Mouse (Mus musculus) liver, embryonic 15.5 days (tissue): ENCODE measurements around the gene Ano1. TPM values are rescaled to one million over a fixed set of nuclear protein-coding genes. Genes with fewer than 3 reads are reported as not detected.

Experiments
- ATAC-seq: fragments of 200-750 bp; cut with Nextera tagmentation; 2 replicates; pipeline ENCODE4 v1.8.0; 2017; ENCODE audit warnings: moderate number of reproducible peaks, mild to moderate bottlenecking, moderate library complexity; ENCODE audit not compliant: insufficient read depth
- H3K27ac ChIP-seq: fragments of 300-500 bp; sonication (generic); replicated peaks from 2 replicates; pipeline ENCODE4 v1.5.1; 2015; ENCODE audit warnings: mild to moderate bottlenecking, inconsistent platforms
- H3K27me3 ChIP-seq: fragments of 300-500 bp; sonication (generic); 2 replicates; pipeline ENCODE4 v1.6.1; 2015; ENCODE audit warnings: mild to moderate bottlenecking, inconsistent platforms
- H3K36me3 ChIP-seq: fragments of 300-500 bp; sonication (generic); replicated peaks from 2 replicates; pipeline ENCODE4 v1.6.1; 2015; ENCODE audit warnings: moderate library complexity, mild to moderate bottlenecking, inconsistent platforms
- H3K4me1 ChIP-seq: fragments of 300-500 bp; sonication (generic); replicated peaks from 2 replicates; pipeline ENCODE4 v1.6.1; 2015; ENCODE audit warnings: inconsistent platforms
- H3K4me2 ChIP-seq: fragments of 300-500 bp; sonication (generic); 2 replicates; pipeline ENCODE4 v1.6.1; 2015; ENCODE audit warnings: moderate library complexity, mild to moderate bottlenecking, inconsistent platforms
- H3K4me3 ChIP-seq: fragments of 300-500 bp; sonication (generic); replicated peaks from 2 replicates; pipeline ENCODE4 v1.5.1; 2015; ENCODE audit warnings: mild to moderate bottlenecking, inconsistent platforms
- H3K9ac ChIP-seq: fragments of 300-500 bp; sonication (generic); 2 replicates; pipeline ENCODE4 v1.6.1; 2015; ENCODE audit warnings: moderate library complexity, mild to moderate bottlenecking, inconsistent platforms
- H3K9me3 ChIP-seq: fragments of 300-500 bp; sonication (generic); replicated peaks from 2 replicates; pipeline ENCODE4 v1.6.1; 2016; ENCODE audit warnings: inconsistent platforms
- WGBS: fragments of 180-500 bp; shearing (Covaris S2); methylation state at CpG from one replicate; pipeline ENCODE4 v1.1.7; 2015; ENCODE audit warnings: mixed read lengths; ENCODE audit not compliant: insufficient replicate concordance; 5-methylcytosine and 5-hydroxymethylcytosine counted together
- polyA plus RNA-seq: library from polyadenylated mRNA; unstranded; fragments of >200 nt; fragmentation: Nextera tagmentation; extraction: Ambion mirVana; gene quantifications from 2 replicates; pipeline ENCODE4 v1.2.1, GENCODE M21; 2015

Gene Ano1
- polyA plus RNA-seq, 1 experiment from 2014 or later: 1.4 TPM

DNA sequence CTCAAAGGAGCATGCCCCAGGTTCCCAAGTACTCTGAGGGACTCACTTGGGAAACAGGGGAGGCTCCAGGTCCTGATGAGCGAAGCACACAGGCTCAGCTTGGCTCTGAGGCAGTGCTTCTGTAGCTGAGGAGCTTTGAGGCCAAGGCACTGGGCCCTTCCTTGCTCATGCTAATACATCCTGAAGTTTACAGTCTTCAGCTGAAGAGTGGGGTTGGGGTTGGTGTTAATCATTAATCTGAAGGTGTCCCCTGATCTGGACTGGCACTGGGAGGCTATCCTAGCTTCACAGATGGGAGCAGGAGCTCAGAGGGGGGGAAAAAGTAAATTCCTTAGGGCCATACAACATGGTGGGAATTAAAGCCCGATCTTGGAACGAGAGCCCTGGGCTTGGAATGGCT, 117.3 kb downstream of the Ano1 start:
- H3K4me3 ChIP-seq: no peak overlapping the region
- H3K27ac ChIP-seq: no peak overlapping the region
- no peak overlapping the region for H3K4me2 ChIP-seq
- no peak overlapping the region for H3K9ac ChIP-seq
- no peaks in the 10 kb centered on the region for H3K36me3 ChIP-seq
- ATAC-seq: no peak
- H3K27me3 ChIP-seq: no peaks in the 10 kb centered on the region
- 47% methylated on average over 3 of the region's 3 CpGs for WGBS
- no peaks in the 10 kb centered on the region for H3K4me1 ChIP-seq
- H3K9me3 ChIP-seq: no peaks in the 10 kb centered on the region

GRCm38 (mm10) chr7:144632321-144632720, 119.5 kb downstream of the Ano1 start:
- no peak overlapping the region for H3K4me3 ChIP-seq
- H3K4me1 ChIP-seq: no peaks in the 10 kb centered on the region
- H3K9me3 ChIP-seq: no peaks in the 10 kb centered on the region
- H3K4me2 ChIP-seq: no peak overlapping the region
- no peak overlapping the region for H3K27ac ChIP-seq
- no peaks in the 10 kb centered on the region for H3K36me3 ChIP-seq
- no peak for ATAC-seq
- 0 out of 2 replicates have a peak, but pooled peaks cover 5% of the 10 kb centered on the region for H3K27me3 ChIP-seq
- H3K9ac ChIP-seq: no peak overlapping the region

- ATAC-seq: no peak
- no peak overlapping the region for H3K27ac ChIP-seq
- H3K4me3 ChIP-seq: no peak overlapping the region
- H3K9me3 ChIP-seq: no peaks in the 10 kb centered on the region
- H3K27me3 ChIP-seq: 0 out of 2 replicates have a peak, but pooled peaks cover 5% of the 10 kb centered on the region
- no peak overlapping the region for H3K4me2 ChIP-seq
- 42% methylated on average over 3 of the region's 3 CpGs for WGBS
- H3K4me1 ChIP-seq: no peaks in the 10 kb centered on the region
- no peaks in the 10 kb centered on the region for H3K36me3 ChIP-seq
- no peak overlapping the region for H3K9ac ChIP-seq
Observed at GRCm38 (mm10) chr7:144630622-144631021, 121.2 kb downstream of the Ano1 start.

DNA sequence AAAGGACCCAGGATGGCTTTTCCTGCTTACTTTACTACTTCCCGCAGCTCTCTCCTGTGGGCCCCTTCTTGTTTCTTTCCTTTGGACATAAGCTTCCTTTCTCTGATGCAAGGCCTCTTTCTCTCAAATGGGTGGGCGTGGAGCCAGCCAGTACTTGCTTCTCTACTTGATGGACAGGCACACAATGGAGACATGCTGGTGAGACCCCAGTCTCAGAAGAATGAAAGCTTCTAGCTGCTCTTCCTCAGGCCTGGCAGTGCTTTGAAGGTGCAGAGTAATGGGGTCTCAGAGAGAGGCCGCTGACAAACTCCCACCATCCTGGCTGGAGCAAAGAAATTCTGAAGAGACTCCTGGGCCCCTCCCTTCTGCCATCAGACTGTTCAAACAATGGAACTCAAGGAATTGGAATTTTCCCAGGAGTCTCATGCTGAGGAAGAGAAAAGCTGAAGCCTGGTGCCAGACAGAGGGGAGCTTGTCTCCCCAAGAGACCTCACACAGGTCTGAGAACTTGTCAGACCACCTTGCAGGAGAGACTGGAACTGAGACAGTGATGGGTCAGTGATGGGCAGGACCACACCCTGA, 123.3 kb downstream of the Ano1 start:
- no peak overlapping the region for H3K27ac ChIP-seq
- no peak for ATAC-seq
- H3K27me3 ChIP-seq: 0 out of 2 replicates have a peak, but pooled peaks cover 5% of the 10 kb centered on the region
- no peaks in the 10 kb centered on the region for H3K36me3 ChIP-seq
- H3K9ac ChIP-seq: no peak overlapping the region
- WGBS: 46% methylated on average over 3 of the region's 3 CpGs
- no peak overlapping the region for H3K4me3 ChIP-seq
- no peaks in the 10 kb centered on the region for H3K9me3 ChIP-seq
- no peaks in the 10 kb centered on the region for H3K4me1 ChIP-seq
- H3K4me2 ChIP-seq: no peak overlapping the region

- WGBS: 51% methylated on average over 13 of the region's 13 CpGs
- Histone ChIP-seq H3K4me2 (no peak overlapping the region), H3K9me3 (no peaks in the 10 kb centered on the region), H3K4me1 (no peaks in the 10 kb centered on the region), H3K4me3 (no peak overlapping the region), H3K9ac (no peak overlapping the region), H3K36me3 (no peaks in the 10 kb centered on the region), H3K27ac (no peak overlapping the region), H3K27me3 (0 out of 2 replicates have a peak, but pooled peaks cover 5% of the 10 kb centered on the region)
- no peak for ATAC-seq
Observed at GRCm38 (mm10) chr7:144627606-144628333, 124.0 kb downstream of the Ano1 start.

DNA sequence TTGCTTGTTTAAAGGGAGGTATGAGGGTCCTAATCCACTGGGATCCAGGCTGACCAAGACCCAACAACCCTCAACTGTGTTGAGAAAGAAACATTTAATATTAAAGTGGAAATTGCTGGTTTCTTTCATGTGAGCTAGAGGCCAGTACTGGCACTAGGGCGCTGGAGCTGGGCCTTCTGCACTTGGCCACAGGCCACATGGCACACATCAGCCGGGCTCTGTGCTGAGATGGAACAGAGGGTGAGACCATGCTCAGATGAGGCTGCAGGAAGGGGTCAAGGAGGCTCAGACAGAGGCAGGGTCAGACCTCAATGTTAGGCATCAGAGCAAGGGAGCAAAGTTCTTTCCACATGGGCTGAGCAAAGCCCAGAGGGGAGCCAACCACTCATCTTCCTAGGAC, 125.7 kb downstream of the Ano1 start:
- Histone ChIP-seq H3K36me3 (no peaks in the 10 kb centered on the region), H3K4me3 (no peak overlapping the region), H3K27me3 (0 out of 2 replicates have a peak, but pooled peaks cover 5% of the 10 kb centered on the region), H3K4me2 (no peak overlapping the region), H3K9me3 (no peaks in the 10 kb centered on the region), H3K9ac (no peak overlapping the region), H3K27ac (no peak overlapping the region), H3K4me1 (no peaks in the 10 kb centered on the region)
- WGBS: 55% methylated on average over 2 of the region's 2 CpGs
- no peak for ATAC-seq

DNA sequence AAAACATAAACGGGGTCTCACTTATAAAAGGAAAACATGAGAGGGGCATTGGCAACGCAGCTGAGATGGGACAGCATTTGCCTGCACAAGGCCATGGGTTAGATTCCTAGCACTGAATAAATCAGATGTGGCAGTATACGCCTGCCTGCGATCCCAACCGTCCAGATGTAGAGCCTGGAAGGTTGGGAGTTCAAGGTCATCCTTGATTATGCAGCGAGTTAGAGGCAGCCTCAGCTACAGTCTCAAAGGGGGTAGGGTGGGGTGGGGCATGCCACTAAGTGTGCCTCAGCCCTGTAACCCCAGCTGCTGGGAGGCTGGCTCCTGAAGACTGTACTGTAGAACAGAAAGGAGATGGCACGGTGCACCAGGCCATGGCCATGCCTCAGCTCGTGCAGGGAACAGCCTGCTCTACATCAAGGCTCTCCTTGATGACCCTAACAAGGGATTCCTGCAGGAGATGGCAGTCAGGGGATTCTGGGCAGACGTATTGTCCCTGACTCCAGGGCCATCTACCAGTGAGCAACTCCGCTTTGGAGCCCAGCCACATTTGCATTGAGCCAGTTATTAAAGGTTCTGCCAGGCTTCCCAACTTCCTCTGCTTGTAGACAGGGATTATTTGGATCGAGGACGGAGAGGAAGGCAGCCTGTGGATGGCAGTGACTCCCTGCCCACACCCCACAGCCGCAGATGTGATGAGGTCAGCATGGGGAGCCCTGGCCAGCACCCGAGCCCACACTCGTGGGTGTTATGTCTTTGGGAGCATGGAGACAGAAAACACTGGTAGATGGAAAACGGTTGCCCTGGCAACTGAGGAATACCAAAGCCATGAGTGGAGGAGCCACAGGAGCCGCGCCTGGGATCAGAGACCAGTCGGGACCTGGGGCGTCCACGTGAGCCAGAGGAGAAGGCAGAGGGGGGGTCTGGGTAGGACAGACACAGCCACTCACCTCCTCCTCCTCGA, 130.8 kb downstream of the Ano1 start:
- Histone ChIP-seq H3K4me2 (no peak overlapping the region), H3K9ac (no peak overlapping the region), H3K4me3 (no peak overlapping the region), H3K9me3 (no peaks in the 10 kb centered on the region), H3K4me1 (no peaks in the 10 kb centered on the region), H3K36me3 (no peaks in the 10 kb centered on the region), H3K27me3 (no peaks in the 10 kb centered on the region), H3K27ac (no peak overlapping the region)
- no peak for ATAC-seq
- WGBS: 62% methylated on average over 22 of the region's 22 CpGs

- no peaks in the 10 kb centered on the region for H3K36me3 ChIP-seq
- no peak overlapping the region for H3K27ac ChIP-seq
- H3K9ac ChIP-seq: no peak overlapping the region
- H3K4me3 ChIP-seq: no peak overlapping the region
- no peaks in the 10 kb centered on the region for H3K27me3 ChIP-seq
- no peak for ATAC-seq
- H3K4me2 ChIP-seq: no peak overlapping the region
- H3K9me3 ChIP-seq: no peaks in the 10 kb centered on the region
- no peaks in the 10 kb centered on the region for H3K4me1 ChIP-seq
Observed at GRCm38 (mm10) chr7:144620315-144620714, 131.5 kb downstream of the Ano1 start.

DNA sequence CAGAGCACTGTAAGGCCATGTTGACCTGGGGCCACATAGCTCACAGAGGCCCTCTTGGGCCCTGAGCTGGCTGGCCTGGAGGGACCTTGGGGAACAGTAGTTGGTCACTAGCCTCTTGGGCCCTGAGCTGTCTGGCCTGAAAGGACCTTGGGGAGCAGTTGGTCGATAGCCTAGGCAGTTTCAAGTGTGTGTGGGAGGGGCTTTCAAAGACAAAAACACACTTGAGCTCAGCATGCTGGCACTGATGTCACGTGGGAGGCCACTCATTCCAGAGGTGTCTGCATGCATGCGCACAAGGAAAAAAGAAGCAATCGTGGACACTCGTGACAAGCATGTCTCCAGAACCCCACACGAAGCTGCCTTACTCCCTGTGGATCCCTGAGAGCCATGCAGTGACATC, 136.4 kb downstream of the Ano1 start:
- Histone ChIP-seq H3K4me3 (no peak overlapping the region), H3K27me3 (no peaks in the 10 kb centered on the region), H3K27ac (no peak overlapping the region), H3K36me3 (no peaks in the 10 kb centered on the region), H3K9me3 (no peaks in the 10 kb centered on the region), H3K9ac (no peak overlapping the region), H3K4me1 (no peaks in the 10 kb centered on the region), H3K4me2 (no peak overlapping the region)
- ATAC-seq: no peak
- 60% methylated on average over 6 of the region's 6 CpGs for whole genome bisulfite sequencing

DNA sequence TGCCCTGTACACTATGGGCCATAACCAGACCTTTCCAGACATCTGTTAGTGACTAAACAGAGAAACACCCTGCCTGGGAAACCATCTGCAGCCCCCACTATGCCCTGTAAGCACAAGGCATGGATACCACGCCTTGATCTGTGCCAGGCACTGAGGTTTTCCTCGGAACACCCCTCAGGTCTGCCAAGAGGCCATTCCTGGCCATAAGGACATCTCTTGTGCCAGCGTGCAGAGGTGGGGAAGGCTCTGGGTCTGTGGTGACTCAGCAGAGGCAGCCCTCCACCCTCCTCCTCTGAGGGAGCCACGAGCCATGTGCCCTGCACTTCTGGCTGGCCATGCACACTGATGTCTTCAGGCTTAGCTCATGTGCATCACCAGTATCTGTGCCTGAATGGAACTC, 138.9 kb downstream of the Ano1 start:
- Histone ChIP-seq H3K4me2 (no peak overlapping the region), H3K9me3 (no peaks in the 10 kb centered on the region), H3K27me3 (no peaks in the 10 kb centered on the region), H3K4me3 (no peak overlapping the region), H3K27ac (no peak overlapping the region), H3K4me1 (no peaks in the 10 kb centered on the region), H3K9ac (no peak overlapping the region), H3K36me3 (no peaks in the 10 kb centered on the region)
- WGBS: 51% methylated on average over 4 of the region's 4 CpGs
- no peak for ATAC-seq

GRCm38 (mm10) chr7:144612351-144612750, 139.4 kb downstream of the Ano1 start:
- no peak for ATAC-seq
- Histone ChIP-seq H3K9me3 (no peaks in the 10 kb centered on the region), H3K27ac (no peak overlapping the region), H3K27me3 (no peaks in the 10 kb centered on the region), H3K9ac (no peak overlapping the region), H3K36me3 (no peaks in the 10 kb centered on the region), H3K4me1 (no peaks in the 10 kb centered on the region), H3K4me3 (no peak overlapping the region), H3K4me2 (no peak overlapping the region)
- 40% methylated on average over 4 of the region's 4 CpGs for whole genome bisulfite sequencing
